Comparison of ENCODE assay signal across 27 mouse cellular contexts in genomic region chr15:77744632-77745031, GRCm38 (mm10). TPM values are rescaled to one million over a fixed set of nuclear protein-coding genes. Genes with fewer than 3 reads are reported as not detected.
DNase-seq lines count a peak whose midpoint lies in the region; ATAC-seq and TF ChIP-seq lines count a peak whose summit lies in the region.
"Had no signal": no experiment of that assay in that cellular context is flagged by ENCODE, and none has a peak within 500 bp of the region (broad histone marks: within the 10 kb centered on the region; RNA-seq: fewer than 3 reads in every experiment).

No protein-coding gene starts in this region.

- intact Hi-C loops in heart, postnatal 10 days (cut with DNase I) = no loop called here

- H3K9ac ChIP-seq in forebrain, embryonic 14.5 days (ENCODE audit: low read length) = no peak overlapping the region
- no peak overlapping the region for H3K9ac ChIP-seq in liver, postnatal 0 days (replicated peaks)
- H3K9ac ChIP-seq in ES-E14 (ENCODE audit: insufficient read depth, low read depth, low read length, poor library complexity, severe bottlenecking) = no peak overlapping the region
- H3K9ac ChIP-seq: embryonic facial prominence, embryonic 13.5 days; embryonic facial prominence, embryonic 15.5 days; forebrain, embryonic 12.5 days; forebrain, embryonic 15.5 days had no signal

- WGBS in forebrain, embryonic 10.5 days = 55% methylated on average over 5 of the region's 5 CpGs
- 52% methylated on average over 5 of the region's 5 CpGs for WGBS in forebrain, embryonic 14.5 days
- WGBS in liver, postnatal 0 days (ENCODE audit: insufficient replicate concordance) = 52% methylated on average over 5 of the region's 5 CpGs

- no peak for TF ChIP-seq CTCF in liver, postnatal 0 days (IDR thresholded peaks at IDR 0.05; ENCODE audit: low read depth)

- no peak for TF ChIP-seq EP300 in liver, postnatal 0 days (IDR thresholded peaks at IDR 0.05; ENCODE audit: low read depth)

- H3K27ac ChIP-seq in forebrain, embryonic 10.5 days = 0 out of 2 replicates have a peak overlapping the region, but pooled peaks have one; percentile 35
- H3K27ac ChIP-seq in forebrain, embryonic 14.5 days (ENCODE audit: low read depth, low read length) = no peak overlapping the region
- peak overlapping the region; percentile 83 for H3K27ac ChIP-seq in liver, postnatal 0 days (ENCODE audit: low read depth)
- H3K27ac ChIP-seq in ES-E14 (ENCODE audit: insufficient read depth, low read depth, low read length, poor library complexity, severe bottlenecking) = no peak overlapping the region
- H3K27ac ChIP-seq: embryonic facial prominence, embryonic 13.5 days; embryonic facial prominence, embryonic 15.5 days; forebrain, embryonic 12.5 days; forebrain, embryonic 15.5 days had no signal

- DNase-seq in forebrain, embryonic 10.5 days (ENCODE audit: extremely low spot score, low spot score) = no peak
- no peak for DNase-seq in forebrain, embryonic 14.5 days (ENCODE audit: low spot score)
- DNase-seq in heart, adult 11 months = peak; percentile 59
- no peak for DNase-seq in heart, postnatal 10 days
- DNase-seq in liver, postnatal 0 days = no peak
- DNase-seq in liver (no peak), ES-E14 (ENCODE audit: low read depth, low spot score) (no peak)
- DNase-seq: adrenal gland, adult 2 months; adrenal gland, postnatal 10 days; adrenal gland, postnatal 25 days; B cell, adult 2 months; cerebellum, adult 11 months; cerebellum, adult 18-20 months; cerebellum, adult 8-10 months; cerebellum, adult 9-11 months; cerebellum, postnatal 36 days; embryo, embryonic 11 days had no signal

- H3K4me2 ChIP-seq in forebrain, embryonic 14.5 days (ENCODE audit: low read length) = no peak overlapping the region
- no peak overlapping the region for H3K4me2 ChIP-seq in liver, postnatal 0 days (ENCODE audit: low read depth, low read length)
- H3K4me2 ChIP-seq: embryonic facial prominence, embryonic 13.5 days; embryonic facial prominence, embryonic 15.5 days; forebrain, embryonic 12.5 days; forebrain, embryonic 15.5 days had no signal

- H3K4me3 ChIP-seq in forebrain, embryonic 10.5 days = no peak overlapping the region
- H3K4me3 ChIP-seq in forebrain, embryonic 14.5 days (ENCODE audit: low read depth, low read length) = no peak overlapping the region
- no peak overlapping the region for H3K4me3 ChIP-seq in liver, postnatal 0 days (ENCODE audit: low read depth, low read length)
- H3K4me3 ChIP-seq in ES-E14 (ENCODE audit: insufficient read depth in 1 of 2, low read depth in 1 of 2, low read length in 2 of 2, poor library complexity in 1 of 2, severe bottlenecking in 1 of 2) = no peak overlapping the region
- H3K4me3 ChIP-seq: embryonic facial prominence, embryonic 13.5 days; embryonic facial prominence, embryonic 15.5 days; erythroblast, embryonic 14.5 days; forebrain, embryonic 12.5 days; forebrain, embryonic 15.5 days had no signal

- in situ Hi-C loops in ES-E14 (cut with MboI; ENCODE audit: low sequenced_read_pairs in 2 of 2, unreplicated experiment in 2 of 2) = no loop called here

- H3K36me3 ChIP-seq in forebrain, embryonic 10.5 days (replicated peaks) = no peaks in the 10 kb centered on the region
- no peaks in the 10 kb centered on the region for H3K36me3 ChIP-seq in forebrain, embryonic 14.5 days (ENCODE audit: control insufficient read depth, insufficient read depth, low read length)
- peaks cover 14% of the 10 kb centered on the region for H3K36me3 ChIP-seq in liver, postnatal 0 days (replicated peaks; ENCODE audit: insufficient read depth, low read length)
- H3K36me3 ChIP-seq in ES-E14 (ENCODE audit: control insufficient read depth, insufficient read depth, low read length, poor library complexity, severe bottlenecking) = no peaks in the 10 kb centered on the region
- H3K36me3 ChIP-seq: embryonic facial prominence, embryonic 13.5 days; embryonic facial prominence, embryonic 15.5 days; forebrain, embryonic 12.5 days; forebrain, embryonic 15.5 days had no signal

- no peak for ATAC-seq in forebrain, embryonic 14.5 days
- ATAC-seq in liver, postnatal 0 days = no peak
- ATAC-seq: CD4-positive, CD25-positive, alpha-beta regulatory T cell, adult 4 months; forebrain, embryonic 15.5 days had no signal

- no peaks in the 10 kb centered on the region for H3K9me3 ChIP-seq in forebrain, embryonic 10.5 days
- no peaks in the 10 kb centered on the region for H3K9me3 ChIP-seq in forebrain, embryonic 14.5 days (replicated peaks; ENCODE audit: control insufficient read depth, low read length)
- no peaks in the 10 kb centered on the region; the same call in 1 of the 2 replicates for H3K9me3 ChIP-seq in liver, postnatal 0 days (ENCODE audit: low read length)
- H3K9me3 ChIP-seq in ES-E14 (ENCODE audit: control insufficient read depth, insufficient read depth, low read depth, low read length) = no peaks in the 10 kb centered on the region
- H3K9me3 ChIP-seq: embryonic facial prominence, embryonic 13.5 days; embryonic facial prominence, embryonic 15.5 days; forebrain, embryonic 12.5 days; forebrain, embryonic 15.5 days had no signal

- H3K4me1 ChIP-seq in forebrain, embryonic 10.5 days = peaks cover 9% of the 10 kb centered on the region
- H3K4me1 ChIP-seq in forebrain, embryonic 14.5 days (ENCODE audit: control insufficient read depth, insufficient read depth, low read length) = no peaks in the 10 kb centered on the region
- peaks cover 6% of the 10 kb centered on the region; the same call in 1 of the 2 replicates for H3K4me1 ChIP-seq in liver, postnatal 0 days (ENCODE audit: insufficient read depth)
- H3K4me1 ChIP-seq in ES-E14 (ENCODE audit: control insufficient read depth in 2 of 2, insufficient read depth in 2 of 2, low read length in 2 of 2, poor library complexity in 1 of 2) = no peaks in the 10 kb centered on the region
- H3K4me1 ChIP-seq: embryonic facial prominence, embryonic 13.5 days; embryonic facial prominence, embryonic 15.5 days; forebrain, embryonic 15.5 days had no signal

- H3K27me3 ChIP-seq in forebrain, embryonic 10.5 days (ENCODE audit: poor library complexity, severe bottlenecking) = no peaks in the 10 kb centered on the region
- no peaks in the 10 kb centered on the region for H3K27me3 ChIP-seq in forebrain, embryonic 14.5 days (replicated peaks; ENCODE audit: control insufficient read depth, insufficient read depth, low read length)
- no peaks in the 10 kb centered on the region for H3K27me3 ChIP-seq in liver, postnatal 0 days (ENCODE audit: insufficient read depth, low read length)
- H3K27me3 ChIP-seq: embryonic facial prominence, embryonic 13.5 days; embryonic facial prominence, embryonic 15.5 days; forebrain, embryonic 12.5 days; forebrain, embryonic 15.5 days had no signal

TF ChIP-seq in ES-E14, 5 proteins besides CTCF, POLR2A, EP300 and RAD21:
- TF ChIP-seq ZNF384 (IDR thresholded peaks at IDR 0.05; ENCODE audit: low read depth, low read length) = peak; percentile 61
- TF ChIP-seq CHD2 (IDR thresholded peaks at IDR 0.05; ENCODE audit: low read depth, low read length) = no peak
- TF ChIP-seq ZC3H11A (IDR thresholded peaks at IDR 0.05; ENCODE audit: borderline replicate concordance, low read depth, low read length) = no peak

RNA-seq across cellular contexts. Expression of gene Apol8, which starts 12.2 kb away (rescaled TPM):
- 0.07 and 0.24 TPM in 2 replicates for polyA plus RNA-seq in forebrain, embryonic 10.5 days (2016; fragmentation: Nextera tagmentation; extraction: Ambion mirVana)
- polyA plus RNA-seq in forebrain, embryonic 14.5 days (2014; fragmentation: Nextera tagmentation; extraction: Ambion mirVana) = 0.06 TPM in 1 of 2 replicates, not detected in the other
- not detected for total RNA-seq in heart, postnatal 10 days (2021)
- 7.7 and 9.8 TPM in 2 replicates for polyA plus RNA-seq in liver, postnatal 0 days (2015; fragmentation: Nextera tagmentation; extraction: Ambion mirVana)
- total RNA-seq in ES-E14 (2012; rRNA removed) = 1.8 and 3.1 TPM in 2 replicates
- total RNA-seq: adrenal gland, adult 2 months; adrenal gland, postnatal 25 days had no signal
- polyA plus RNA-seq: adrenal gland, adult 2 months; CD4-positive, CD25-positive, alpha-beta regulatory T cell, adult 4 months; forebrain, embryonic 15.5 days had no signal

RNA-seq across cellular contexts. Expression of gene Apol9b, which starts 15.8 kb away (rescaled TPM):
- not detected in 2 replicates for polyA plus RNA-seq in forebrain, embryonic 10.5 days (2016; fragmentation: Nextera tagmentation; extraction: Ambion mirVana)
- not detected in 2 replicates for polyA plus RNA-seq in forebrain, embryonic 14.5 days (2014; fragmentation: Nextera tagmentation; extraction: Ambion mirVana)
- total RNA-seq in heart, postnatal 10 days (2021) = not detected
- polyA plus RNA-seq in liver, postnatal 0 days (2015; fragmentation: Nextera tagmentation; extraction: Ambion mirVana) = 0.51 and 0.78 TPM in 2 replicates
- total RNA-seq in ES-E14 (2012; rRNA removed) = not detected in 2 replicates
- total RNA-seq: CH12.LX, MEL had no signal
- polyA plus RNA-seq: brain, embryonic 14.5 days; embryonic facial prominence, embryonic 11.5 days; embryonic facial prominence, embryonic 13.5 days; erythroblast, embryonic 14.5 days; forebrain, embryonic 12.5 days; forebrain, embryonic 15.5 days had no signal

RNA-seq across cellular contexts. Expression of gene Apol7e, which starts 46.0 kb away (rescaled TPM):
- polyA plus RNA-seq in forebrain, embryonic 10.5 days (2016; fragmentation: Nextera tagmentation; extraction: Ambion mirVana) = not detected in 2 replicates
- polyA plus RNA-seq in forebrain, embryonic 14.5 days (2014; fragmentation: Nextera tagmentation; extraction: Ambion mirVana) = not detected in 2 replicates
- under 1 TPM in 1 of 2 experiments, not detected in 1; 0.15 TPM for total RNA-seq in heart, postnatal 10 days (2021)
- 0.12 TPM in 2 replicates for polyA plus RNA-seq in liver, postnatal 0 days (2015; fragmentation: Nextera tagmentation; extraction: Ambion mirVana)
- total RNA-seq in ES-E14 (2012; rRNA removed) = 0.13 TPM in 1 of 2 replicates, not detected in the other
- total RNA-seq: adrenal gland, postnatal 25 days; CH12.LX; MEL had no signal
- polyA plus RNA-seq: embryonic facial prominence, embryonic 11.5 days; embryonic facial prominence, embryonic 13.5 days; embryonic facial prominence, embryonic 15.5 days; erythroblast, embryonic 14.5 days; forebrain, embryonic 12.5 days; forebrain, embryonic 15.5 days had no signal

Comparison
In these comparisons a context has a peak if more than half of its experiments do, and no peak if none do; other contexts are left out.
1. H3K27ac ChIP-seq: peak in forebrain, embryonic 10.5 days (single experiment) and liver, postnatal 0 days (single experiment); none in forebrain, embryonic 14.5 days (single experiment) and ES-E14 (single experiment).